Mouse (Mus musculus) central nervous system, embryonic 18 days (tissue): Measurements from ENCODE around the gene Gsto2. TPM values are rescaled to one million over a fixed set of nuclear protein-coding genes. Genes with fewer than 3 reads are reported as not detected.

ENCODE experiments used
- polyA plus RNA-seq: library from polyadenylated mRNA; depleted of rRNA; stranded (reverse); fragments of >200 nt; gene quantifications from 2 replicates; pipeline ENCODE4 v1.2.3, GENCODE M21; 2012; rRNA removed

Gene Gsto2
- polyA plus RNA-seq = 1.0 and 1.2 TPM in 2 replicates

DNA sequence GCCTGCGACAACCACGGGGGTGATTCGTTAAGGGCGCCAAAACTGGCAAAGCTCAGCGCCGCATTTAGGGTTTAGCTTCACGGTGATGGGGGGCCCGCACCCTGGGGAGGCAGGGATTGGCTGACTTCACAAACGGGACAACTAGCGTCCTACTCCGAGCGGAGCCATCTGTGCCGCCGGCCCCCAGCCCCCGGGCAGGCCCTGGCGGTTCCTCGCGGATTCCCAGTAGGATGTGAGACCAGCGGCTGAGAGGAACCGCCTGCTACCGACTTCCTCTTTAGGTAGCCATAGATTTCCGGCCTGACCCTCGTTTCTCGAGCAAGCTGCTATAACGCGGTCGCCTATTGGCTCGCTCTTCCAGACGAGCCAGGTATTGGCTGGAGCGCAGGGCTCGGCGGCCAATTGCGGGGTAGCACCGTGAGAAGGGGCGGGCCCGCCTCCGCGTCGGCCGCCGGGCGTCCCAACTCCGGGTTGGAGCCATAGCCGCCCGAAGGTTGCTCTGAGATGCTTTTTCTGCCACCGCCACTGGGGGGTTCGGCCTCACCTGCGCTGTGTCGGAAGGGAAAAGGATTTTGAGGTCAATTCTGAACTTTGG lies at the start of gene Gsto2:
Gene Gsto2 (plus strand): TSS at position 182 of the 595 bp plus-strand sequence.

DNA sequence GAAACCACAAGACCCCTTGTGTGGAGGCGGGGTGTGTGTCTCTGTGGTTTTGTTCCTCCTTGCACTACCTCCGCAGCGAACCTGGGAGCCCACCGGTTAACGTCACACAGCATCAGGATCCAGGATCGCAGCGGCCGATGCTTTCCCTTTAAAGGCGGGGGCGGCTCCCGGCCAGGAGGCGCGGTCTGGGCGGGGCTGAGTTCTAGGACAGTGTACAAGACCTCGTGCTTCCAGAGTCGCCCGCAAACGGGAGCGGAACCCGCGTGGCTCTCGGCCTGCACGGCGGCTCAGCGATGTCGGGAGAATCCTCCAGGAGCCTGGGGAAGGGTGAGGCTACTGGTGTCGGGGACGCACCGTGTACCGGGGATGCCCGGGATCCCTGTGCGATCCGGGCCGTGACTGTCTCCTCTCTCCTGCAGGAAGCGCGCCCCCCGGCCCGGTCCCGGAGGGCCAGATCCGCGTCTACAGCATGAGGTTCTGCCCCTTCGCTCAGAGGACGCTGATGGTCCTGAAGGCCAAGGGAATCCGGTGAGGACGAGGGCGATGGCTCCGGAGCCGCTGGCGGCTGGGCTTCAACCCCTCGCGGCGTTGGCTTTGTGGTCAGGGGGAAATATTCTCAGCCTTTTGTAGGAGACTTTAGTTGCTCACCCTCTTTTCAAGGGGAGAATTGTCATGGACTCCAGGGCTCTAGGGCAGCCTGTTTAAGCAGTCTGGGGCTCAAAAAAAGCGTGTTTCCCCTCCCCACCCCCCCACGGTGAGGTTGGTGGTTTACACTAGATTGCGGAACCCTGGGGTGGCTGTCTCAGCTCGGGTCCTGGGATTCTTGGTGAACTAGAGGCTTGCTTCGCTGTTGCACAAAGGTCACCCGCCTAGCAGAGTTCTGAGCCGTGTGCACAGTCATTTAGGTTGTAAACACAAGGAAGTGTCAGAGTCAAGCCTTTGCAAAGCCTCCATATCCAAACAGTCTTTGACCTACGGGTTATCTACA lies 10.2 kb upstream of the Gsto2 start, which contains the start of gene Gsto1:
Gene Gsto1 (plus strand): TSS at position 175 of the 988 bp plus-strand sequence.

GRCm38 (mm10) chr19:47919126-47919965 lies 54.0 kb downstream of the Gsto2 start, which contains the start of the genes Cfap43 and Itprip:
Cfap43 (minus strand) TSS chr19:47919287.
Itprip (minus strand) TSS chr19:47919299.

Other genes with a start within 250 kb of the Gsto2 start
- gene Col17a1, start 173.4 kb upstream of the Gsto2 start, polyA plus RNA-seq = 0.35 and 0.47 TPM in 2 replicates
- gene Sfr1, start 133.9 kb upstream of the Gsto2 start, polyA plus RNA-seq = 90.2 and 102 TPM in 2 replicates
- gene Gsto1, start 10.6 kb upstream of the Gsto2 start, polyA plus RNA-seq = 91.5 and 96.0 TPM in 2 replicates
- 1.9 and 3.2 TPM in 2 replicates for gene Cfap43, start 53.8 kb downstream of the Gsto2 start, polyA plus RNA-seq
- 2.3 and 2.5 TPM in 2 replicates for gene Itprip, start 53.8 kb downstream of the Gsto2 start, polyA plus RNA-seq
- gene Cfap58, start 72.1 kb downstream of the Gsto2 start, polyA plus RNA-seq = 0.31 and 0.44 TPM in 2 replicates